Mouse (Mus musculus) cerebellum, adult 9-11 months (tissue): Measurements from ENCODE around the gene 1700001O22Rik.

Source experiments
- DNase-seq: peaks from one replicate; pipeline ENCODE4 v3.0.0; 2022

1700001O22Rik gene

DNA sequence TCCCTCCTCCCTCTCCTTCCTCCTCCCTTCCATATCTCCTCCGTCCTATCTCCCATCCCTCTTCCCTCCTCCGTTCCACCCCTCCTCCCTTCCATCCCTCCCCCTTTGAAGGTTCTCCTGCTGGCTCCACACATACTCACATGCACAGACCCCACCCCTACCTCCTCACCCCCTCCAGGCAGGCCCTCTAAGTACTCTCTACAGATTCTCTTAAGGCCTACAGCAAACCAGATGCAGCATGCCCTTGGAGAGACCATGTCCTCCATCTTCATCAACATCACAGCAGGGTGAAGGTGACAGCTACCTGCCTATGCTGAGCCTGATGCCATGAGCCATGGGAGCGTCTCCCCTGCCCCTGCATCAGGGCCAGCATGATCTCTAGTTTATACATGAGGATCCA is 26.2 kb downstream of the 1700001O22Rik start:
- DNase-seq = no peak

GRCm38 (mm10) chr2:30775955-30776354 is 27.5 kb downstream of the 1700001O22Rik start:
- DNase-seq = no peak

DNA sequence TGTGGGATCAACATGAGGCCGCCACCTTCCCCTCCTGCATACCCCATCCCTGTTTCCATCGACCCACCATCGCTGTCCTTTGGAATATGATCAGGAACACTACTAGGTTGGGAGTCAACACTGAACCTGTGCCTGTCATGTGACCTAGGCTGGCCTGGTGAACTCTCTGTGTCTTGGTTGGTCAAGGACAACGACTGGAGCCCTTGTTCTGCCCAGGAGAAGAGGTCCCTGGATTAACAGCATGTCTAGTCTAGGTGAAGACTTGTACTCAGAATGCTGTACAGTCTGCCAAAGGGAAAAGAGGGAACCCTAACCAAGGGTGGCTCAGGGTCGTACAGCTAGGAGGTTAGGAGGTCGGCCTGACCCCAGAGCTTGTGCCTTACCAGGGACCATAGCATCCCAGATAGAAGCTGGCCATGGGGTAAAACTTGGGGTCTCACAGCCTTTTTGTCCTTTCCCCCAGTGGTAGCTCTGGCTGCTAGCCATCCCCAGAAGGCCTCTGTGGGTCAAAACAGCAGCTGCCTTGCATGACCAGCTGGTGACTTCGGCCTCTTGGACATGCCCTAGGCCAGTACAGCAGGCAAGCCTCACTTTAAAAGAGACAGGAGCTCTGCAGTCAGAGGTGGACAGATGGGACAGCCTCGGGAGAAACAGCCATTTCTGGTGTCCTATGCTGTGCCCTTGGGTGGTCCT is 30.0 kb downstream of the 1700001O22Rik start:
- DNase-seq = peak; percentile 30

GRCm38 (mm10) chr2:30772581-30773312 is 30.7 kb downstream of the 1700001O22Rik start:
- no peak for DNase-seq

GRCm38 (mm10) chr2:30771806-30772460 is 31.5 kb downstream of the 1700001O22Rik start:
- peak; percentile 74 for DNase-seq

- no peak for DNase-seq
These were observed 32.1 kb downstream of the 1700001O22Rik start for GRCm38 (mm10) chr2:30771368-30771805.

- DNase-seq = no peak
These were observed 34.3 kb downstream of the 1700001O22Rik start for GRCm38 (mm10) chr2:30769187-30769586.

DNA sequence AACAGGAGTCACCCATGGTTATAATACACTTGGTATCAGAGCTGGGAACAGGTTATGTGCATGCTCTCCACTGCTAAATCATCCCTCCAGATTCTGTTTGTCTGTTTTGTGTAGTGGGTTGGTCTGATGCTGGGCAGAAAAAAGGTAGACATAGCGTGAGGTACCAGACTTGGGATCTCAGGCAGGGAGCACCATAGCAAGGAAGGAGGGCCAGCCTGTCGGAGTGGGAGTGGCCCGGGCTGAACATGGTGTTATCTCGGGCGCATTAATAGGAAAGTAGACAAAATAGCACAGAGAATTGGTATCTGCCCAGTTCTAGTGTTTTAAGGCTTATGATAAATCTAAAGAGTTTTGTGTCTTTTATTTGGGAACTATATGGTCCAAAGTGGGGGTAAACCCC is 34.9 kb downstream of the 1700001O22Rik start:
- DNase-seq = no peak

DNA sequence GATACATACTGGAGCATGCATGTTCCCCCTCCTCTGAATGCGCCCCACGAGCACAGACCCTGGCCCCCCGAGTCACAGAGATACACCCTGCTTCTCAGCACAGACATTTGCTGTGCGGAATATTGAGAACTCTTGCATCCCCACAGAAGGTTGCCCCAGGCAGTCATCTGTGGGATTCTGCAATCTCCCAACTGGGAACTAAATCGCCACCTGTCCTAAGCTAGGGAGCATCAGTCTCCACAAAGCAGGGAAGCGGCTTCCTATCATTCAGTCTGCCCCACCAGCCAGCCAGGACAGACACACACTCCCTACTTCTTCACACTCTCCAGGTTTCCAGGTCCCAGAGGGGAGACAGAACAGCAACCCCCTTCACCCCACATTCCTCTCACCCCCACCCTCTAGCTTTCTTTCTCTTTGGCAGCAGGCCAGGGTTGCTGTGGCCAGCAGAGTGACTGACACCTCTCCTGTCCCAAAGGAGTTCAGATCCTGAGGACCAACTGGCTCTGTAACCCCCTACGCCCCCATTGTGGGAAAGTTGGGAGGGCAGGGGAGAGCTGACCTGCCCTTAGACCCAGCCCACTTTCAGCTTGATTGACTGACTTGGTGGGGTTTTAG is 35.7 kb downstream of the 1700001O22Rik start:
- no peak for DNase-seq

- DNase-seq = no peak
These were observed 37.0 kb downstream of the 1700001O22Rik start for GRCm38 (mm10) chr2:30766446-30766845.

GRCm38 (mm10) chr2:30760706-30761105 is 42.8 kb downstream of the 1700001O22Rik start:
- DNase-seq = no peak

DNA sequence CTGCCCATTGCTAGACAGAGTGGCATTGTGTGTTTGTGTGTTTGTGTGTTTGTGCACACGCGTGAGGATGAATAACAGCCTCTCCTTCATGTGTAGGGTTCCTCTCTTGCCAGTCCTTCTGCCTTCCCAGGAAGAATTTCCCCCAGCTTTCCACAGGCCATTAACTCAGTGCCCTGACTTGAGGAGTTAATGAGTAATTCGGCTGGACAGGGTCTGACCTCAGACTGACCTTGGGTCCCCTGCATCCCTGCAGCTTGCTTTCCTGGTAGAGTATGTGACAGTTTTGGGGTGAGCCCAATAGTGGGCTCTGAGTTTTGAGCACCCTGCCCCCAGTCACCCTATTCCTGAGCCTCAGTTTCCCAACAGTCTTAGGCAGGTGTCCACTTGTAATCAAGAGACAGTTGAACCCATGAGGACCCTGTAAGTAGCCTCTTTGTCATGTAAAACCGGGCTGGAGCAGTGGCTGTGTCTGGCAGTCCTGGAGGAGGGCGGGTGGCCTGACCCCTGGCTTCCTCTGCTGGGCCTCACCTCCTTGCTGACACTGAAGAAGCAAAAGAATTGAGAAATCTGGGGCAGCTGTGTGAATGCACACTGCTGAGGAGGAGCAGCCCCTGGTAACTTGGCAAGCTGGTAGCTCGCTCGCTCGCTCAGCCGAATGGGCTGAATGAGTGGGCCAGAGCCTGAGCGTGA is 43.5 kb downstream of the 1700001O22Rik start:
- DNase-seq = no peak

- DNase-seq = no peak
These were observed 44.0 kb downstream of the 1700001O22Rik start for GRCm38 (mm10) chr2:30759442-30759841.

DNA sequence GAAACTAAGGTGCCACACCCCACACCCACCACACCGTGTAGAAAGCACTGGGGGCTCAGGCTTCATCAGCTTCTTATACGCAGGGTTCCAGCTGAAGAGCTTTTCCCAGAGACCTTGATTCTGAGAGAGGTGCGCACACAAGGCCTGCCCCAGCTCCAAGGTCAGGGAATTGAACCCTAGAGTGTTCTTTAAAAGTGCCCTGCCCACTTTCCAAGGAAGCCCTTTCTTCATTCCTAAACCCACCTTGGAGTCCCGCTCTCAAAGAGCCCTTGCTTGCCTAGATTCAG is 44.4 kb downstream of the 1700001O22Rik start:
- DNase-seq = no peak

DNA sequence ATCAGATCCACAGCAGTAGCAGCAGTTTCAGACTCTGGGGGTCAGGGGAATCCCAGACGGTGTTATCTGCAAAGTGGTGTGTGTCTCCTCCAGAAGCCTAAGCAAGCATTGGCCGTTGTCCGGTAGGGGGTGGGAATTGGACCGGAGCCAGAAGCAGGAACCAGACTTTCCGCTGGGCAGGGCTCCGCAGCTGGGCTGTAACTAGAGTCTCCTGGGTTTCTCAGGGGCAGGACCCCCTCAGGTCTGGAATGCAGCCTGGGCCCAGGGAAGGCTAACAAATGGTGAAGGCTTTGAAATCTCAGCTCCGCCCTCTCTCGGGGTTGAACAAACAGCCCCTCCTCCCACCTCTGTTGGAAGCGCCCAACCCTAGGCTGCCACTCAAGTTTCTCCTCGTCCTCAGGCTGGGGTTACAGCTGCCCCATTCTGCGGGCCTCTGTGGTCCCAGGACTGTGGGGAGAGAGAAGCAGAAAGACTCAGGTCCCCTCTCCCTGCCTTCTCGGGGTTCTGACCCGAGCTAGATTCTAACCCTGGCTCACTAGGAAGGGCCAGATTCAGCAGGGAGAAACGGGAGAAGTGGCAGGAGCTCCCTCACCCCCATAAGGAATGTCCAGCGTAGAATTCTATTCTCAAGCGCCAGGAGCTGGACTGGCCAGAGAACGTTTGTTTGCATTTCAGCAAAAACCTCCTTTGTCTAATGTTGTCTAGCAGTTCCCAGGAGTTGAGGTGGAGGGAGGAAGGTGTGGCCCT is 44.9 kb downstream of the 1700001O22Rik start:
- peak; percentile 36 for DNase-seq

DNA sequence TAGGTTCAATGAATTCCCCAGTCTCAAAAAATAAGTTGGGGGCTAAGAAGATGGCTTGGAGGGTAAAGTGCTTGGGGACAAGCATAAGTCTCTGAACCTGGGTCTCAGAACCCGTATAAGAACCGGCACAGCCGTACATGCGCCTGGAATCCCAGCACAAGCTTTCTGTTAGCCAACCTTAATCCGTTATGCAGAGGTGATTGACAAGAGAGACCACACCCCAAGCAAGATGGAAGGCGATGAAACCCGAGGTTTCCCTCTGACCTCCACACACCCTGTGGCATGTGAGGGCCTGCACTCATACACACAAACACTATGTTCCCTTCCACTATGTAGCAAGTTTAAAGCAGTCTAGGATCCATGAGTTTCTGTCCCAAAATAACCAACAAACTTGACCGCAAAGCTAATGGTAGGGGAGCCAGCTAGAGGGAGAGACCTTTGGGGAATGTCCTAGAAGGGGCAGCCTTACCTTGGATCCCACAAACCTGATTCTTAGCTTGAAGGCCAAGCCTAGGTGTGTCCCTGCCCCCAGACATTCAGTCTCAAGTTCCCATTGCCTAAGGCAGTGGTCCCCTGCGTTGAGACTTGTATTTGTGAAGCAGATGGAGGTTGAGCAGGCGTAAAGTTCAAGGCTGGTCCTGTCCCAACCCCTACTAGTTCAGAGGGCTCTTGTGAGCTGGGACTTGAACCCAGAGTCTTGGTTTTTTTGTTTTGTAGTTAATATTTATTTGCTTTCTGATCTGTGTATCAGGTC is 46.3 kb downstream of the 1700001O22Rik start:
- DNase-seq = no peak

GRCm38 (mm10) chr2:30755985-30756765 is 47.3 kb downstream of the 1700001O22Rik start:
- no peak for DNase-seq

DNA sequence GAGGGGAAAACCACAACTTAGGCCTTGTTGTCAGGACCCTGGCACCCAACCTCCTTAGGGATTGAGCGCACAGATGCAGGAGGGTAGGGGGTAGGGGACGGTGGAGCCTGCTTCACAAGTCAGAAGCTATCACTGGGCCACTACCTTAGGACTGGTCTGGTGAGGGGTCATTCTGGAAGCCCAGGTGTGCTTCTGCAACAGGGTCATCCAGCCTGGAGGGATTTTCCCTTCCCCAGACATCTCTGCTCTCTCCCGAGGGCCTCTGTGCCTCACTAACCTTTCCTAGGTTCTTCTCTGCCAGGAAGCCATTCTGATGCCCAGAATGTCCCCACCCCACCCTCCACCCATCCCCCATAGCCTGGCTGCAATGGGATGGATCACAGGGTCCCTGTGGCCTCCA is 48.6 kb downstream of the 1700001O22Rik start:
- DNase-seq = no peak

- peak; percentile 17 for DNase-seq
These were observed 50.2 kb downstream of the 1700001O22Rik start for GRCm38 (mm10) chr2:30753219-30753618.

DNA sequence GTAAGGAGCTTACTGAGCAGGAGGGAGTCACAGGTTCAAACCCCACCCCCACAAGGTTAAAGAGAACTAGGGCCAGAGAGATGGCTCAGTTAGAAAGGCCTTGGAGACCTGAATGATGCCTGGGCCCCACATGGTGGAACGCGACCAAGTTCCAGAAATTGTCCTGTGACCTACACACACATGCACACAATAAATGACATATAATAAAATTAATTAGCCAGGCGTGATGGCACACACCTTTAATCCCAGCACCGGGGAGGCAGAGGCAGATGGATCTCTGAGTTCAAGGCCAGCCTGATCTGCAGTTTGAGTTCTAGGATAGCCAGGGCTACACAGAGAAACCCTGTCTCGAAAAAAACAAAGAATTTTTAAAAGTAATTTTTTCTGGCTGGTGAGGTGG is 51.0 kb downstream of the 1700001O22Rik start:
- DNase-seq = no peak

DNA sequence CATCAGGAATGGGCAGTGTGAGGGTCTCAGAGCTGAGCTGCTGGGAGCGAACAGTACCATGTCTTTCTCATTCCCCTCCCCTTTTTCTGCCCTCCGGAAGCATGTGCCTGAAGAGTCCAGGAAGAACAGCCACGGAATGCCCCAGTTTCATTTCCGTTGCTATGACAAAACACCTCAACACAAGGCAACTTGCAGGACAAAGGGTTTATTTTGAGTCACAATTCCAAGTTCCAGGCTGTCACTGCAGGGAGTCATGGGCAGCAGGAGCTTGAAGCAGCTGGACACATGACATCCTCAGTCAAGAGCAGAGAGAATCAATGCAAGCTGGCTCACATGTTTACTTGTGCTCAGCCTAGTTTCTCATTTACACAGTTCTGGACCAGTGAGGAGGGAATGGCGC is 53.4 kb downstream of the 1700001O22Rik start:
- no peak for DNase-seq
